Mouse (Mus musculus): ENCODE measurements around the gene Ssh1. TPM values are rescaled to one million over a fixed set of nuclear protein-coding genes. Genes with fewer than 3 reads are reported as not detected.

Gene Ssh1
- polyA plus RNA-seq, 1 experiment from 2014 or later: 15.1 TPM

GRCm38 (mm10) chr5:113918654-113919053, 75.0 kb downstream of the Ssh1 start:
- WGBS: 37% methylated on average over 9 of the region's 9 CpGs
- H3K4me1 ChIP-seq (replicated peaks; ENCODE audit: control insufficient read depth, insufficient read depth, low read length): peaks cover 17% of the 10 kb centered on the region
- H3K4me2 ChIP-seq (ENCODE audit: low read depth, low read length): no peak overlapping the region; the same call in 1 of the 2 replicates
- H3K9me3 ChIP-seq (ENCODE audit: control insufficient read depth, low read length): no peaks in the 10 kb centered on the region
- H3K4me3 ChIP-seq (ENCODE audit: low read length): no peak overlapping the region
- peak overlapping the region; percentile 22; the same call in 1 of the 2 replicates for H3K9ac ChIP-seq (ENCODE audit: low read length)
- H3K27ac ChIP-seq (ENCODE audit: low read length): peak overlapping the region; percentile 62
- peak; percentile 52; the same call in 1 of the 2 replicates for ATAC-seq (ENCODE audit: low read depth)
- no peaks in the 10 kb centered on the region for H3K27me3 ChIP-seq (ENCODE audit: control insufficient read depth, insufficient read depth, low read depth, low read length)
- H3K36me3 ChIP-seq (ENCODE audit: control insufficient read depth, insufficient read depth, low read length): no peaks in the 10 kb centered on the region

DNA sequence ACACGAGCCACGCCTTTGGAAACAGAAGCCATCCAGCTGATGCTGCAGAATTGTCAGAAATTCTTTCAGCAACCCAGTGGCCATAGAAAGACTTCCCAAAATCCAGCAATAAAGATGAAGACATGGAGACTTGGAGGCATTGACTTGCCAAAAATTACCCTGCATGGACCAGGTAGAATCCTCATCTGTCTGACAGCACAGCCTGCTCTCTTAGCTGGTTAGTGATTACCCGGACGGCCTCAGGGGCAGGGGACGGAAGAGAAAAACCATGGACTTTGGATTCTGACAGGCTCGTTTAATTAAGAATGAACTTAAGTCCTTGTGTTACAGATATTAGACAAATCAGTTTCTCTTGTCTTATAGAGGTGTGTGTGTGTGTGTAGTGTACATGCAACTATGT, 83.0 kb downstream of the Ssh1 start:
- no peak overlapping the region for H3K9ac ChIP-seq (ENCODE audit: low read length)
- H3K4me2 ChIP-seq (ENCODE audit: low read depth, low read length): no peak overlapping the region
- no peaks in the 10 kb centered on the region for H3K27me3 ChIP-seq (ENCODE audit: control insufficient read depth, insufficient read depth, low read depth, low read length)
- peaks cover 35% of the 10 kb centered on the region for H3K4me1 ChIP-seq (replicated peaks; ENCODE audit: control insufficient read depth, insufficient read depth, low read length)
- ATAC-seq (ENCODE audit: low read depth): no peak
- WGBS: 74% methylated on average over 6 of the region's 6 CpGs
- no peaks in the 10 kb centered on the region for H3K9me3 ChIP-seq (ENCODE audit: control insufficient read depth, low read length)
- no peak overlapping the region for H3K27ac ChIP-seq (ENCODE audit: low read length)
- no peak overlapping the region for H3K4me3 ChIP-seq (ENCODE audit: low read length)
- H3K36me3 ChIP-seq (ENCODE audit: control insufficient read depth, insufficient read depth, low read length): no peaks in the 10 kb centered on the region

- Histone ChIP-seq H3K9ac (ENCODE audit: low read length) (peak overlapping the region; percentile 26; the same call in 1 of the 2 replicates), H3K27ac (ENCODE audit: low read length) (peak overlapping the region; percentile 43), H3K36me3 (ENCODE audit: control insufficient read depth, insufficient read depth, low read length) (no peaks in the 10 kb centered on the region), H3K27me3 (ENCODE audit: control insufficient read depth, insufficient read depth, low read depth, low read length) (no peaks in the 10 kb centered on the region), H3K4me3 (ENCODE audit: low read length) (no peak overlapping the region), H3K4me2 (ENCODE audit: low read depth, low read length) (no peak overlapping the region), H3K4me1 (replicated peaks; ENCODE audit: control insufficient read depth, insufficient read depth, low read length) (peaks cover 40% of the 10 kb centered on the region), H3K9me3 (ENCODE audit: control insufficient read depth, low read length) (no peaks in the 10 kb centered on the region)
- WGBS: 23% methylated on average over 10 of the region's 10 CpGs
- ATAC-seq (ENCODE audit: low read depth): no peak
Observed at GRCm38 (mm10) chr5:113910065-113910701, 83.5 kb downstream of the Ssh1 start.

GRCm38 (mm10) chr5:113908592-113909441, 84.9 kb downstream of the Ssh1 start, which contains the start of gene Coro1c:
TSS of gene Coro1c (minus strand) at chr5:113908758.
- Histone ChIP-seq H3K27me3 (ENCODE audit: control insufficient read depth, insufficient read depth, low read depth, low read length) (no peaks in the 10 kb centered on the region), H3K4me1 (replicated peaks; ENCODE audit: control insufficient read depth, insufficient read depth, low read length) (peaks cover 41% of the 10 kb centered on the region), H3K27ac (ENCODE audit: low read length) (peak within 1 kb of the TSS; percentile 97), H3K9ac (ENCODE audit: low read length) (peak within 1 kb of the TSS; percentile 94), H3K4me2 (ENCODE audit: low read depth, low read length) (peak within 1 kb of the TSS; percentile 85), H3K36me3 (ENCODE audit: control insufficient read depth, insufficient read depth, low read length) (no peaks in the 10 kb centered on the region), H3K9me3 (ENCODE audit: control insufficient read depth, low read length) (no peaks in the 10 kb centered on the region), H3K4me3 (ENCODE audit: low read length) (peak within 1 kb of the TSS; percentile 91)
- WGBS: under 1% methylated on average over 47 of the region's 68 CpGs
- ATAC-seq (ENCODE audit: low read depth): peak; percentile 89

- Histone ChIP-seq H3K36me3 (ENCODE audit: control insufficient read depth, insufficient read depth, low read length) (no peaks in the 10 kb centered on the region), H3K4me3 (ENCODE audit: low read length) (peak overlapping the region; percentile 91), H3K9me3 (ENCODE audit: control insufficient read depth, low read length) (no peaks in the 10 kb centered on the region), H3K4me1 (replicated peaks; ENCODE audit: control insufficient read depth, insufficient read depth, low read length) (peaks cover 49% of the 10 kb centered on the region), H3K27ac (ENCODE audit: low read length) (peak overlapping the region; percentile 97), H3K4me2 (ENCODE audit: low read depth, low read length) (peak overlapping the region; percentile 85), H3K9ac (ENCODE audit: low read length) (peak overlapping the region; percentile 94), H3K27me3 (ENCODE audit: control insufficient read depth, insufficient read depth, low read depth, low read length) (no peaks in the 10 kb centered on the region)
- WGBS: under 1% methylated on average over 56 of the region's 69 CpGs
- peak; percentile 49 for ATAC-seq (ENCODE audit: low read depth)
Observed at GRCm38 (mm10) chr5:113907786-113908567, 85.7 kb downstream of the Ssh1 start.

GRCm38 (mm10) chr5:113906958-113907735, 86.5 kb downstream of the Ssh1 start:
- H3K9ac ChIP-seq (ENCODE audit: low read length): peak overlapping the region; percentile 94
- no peaks in the 10 kb centered on the region for H3K27me3 ChIP-seq (ENCODE audit: control insufficient read depth, insufficient read depth, low read depth, low read length)
- peaks cover 56% of the 10 kb centered on the region for H3K4me1 ChIP-seq (replicated peaks; ENCODE audit: control insufficient read depth, insufficient read depth, low read length)
- no peaks in the 10 kb centered on the region for H3K36me3 ChIP-seq (ENCODE audit: control insufficient read depth, insufficient read depth, low read length)
- H3K4me2 ChIP-seq (ENCODE audit: low read depth, low read length): peak overlapping the region; percentile 85
- no peak for ATAC-seq (ENCODE audit: low read depth)
- H3K9me3 ChIP-seq (ENCODE audit: control insufficient read depth, low read length): no peaks in the 10 kb centered on the region
- peak overlapping the region; percentile 97 for H3K27ac ChIP-seq (ENCODE audit: low read length)
- peak overlapping the region; percentile 91 for H3K4me3 ChIP-seq (ENCODE audit: low read length)
- 6% methylated on average over 17 of the region's 17 CpGs for WGBS

- 29% methylated on average over 4 of the region's 4 CpGs for WGBS
- Histone ChIP-seq H3K4me1 (replicated peaks; ENCODE audit: control insufficient read depth, insufficient read depth, low read length) (peaks cover 66% of the 10 kb centered on the region), H3K9me3 (ENCODE audit: control insufficient read depth, low read length) (no peaks in the 10 kb centered on the region), H3K9ac (ENCODE audit: low read length) (no peak overlapping the region), H3K36me3 (ENCODE audit: control insufficient read depth, insufficient read depth, low read length) (no peaks in the 10 kb centered on the region), H3K27ac (ENCODE audit: low read length) (peak overlapping the region; percentile 33), H3K27me3 (ENCODE audit: control insufficient read depth, insufficient read depth, low read depth, low read length) (no peaks in the 10 kb centered on the region), H3K4me2 (ENCODE audit: low read depth, low read length) (peak overlapping the region; percentile 37), H3K4me3 (ENCODE audit: low read length) (peak overlapping the region; percentile 20; the same call in 1 of the 2 replicates)
- ATAC-seq (ENCODE audit: low read depth): no peak
Observed at GRCm38 (mm10) chr5:113904987-113905386, 88.7 kb downstream of the Ssh1 start.

GRCm38 (mm10) chr5:113902983-113903382, 90.7 kb downstream of the Ssh1 start:
- Histone ChIP-seq H3K4me3 (ENCODE audit: low read length) (no peak overlapping the region), H3K4me2 (ENCODE audit: low read depth, low read length) (no peak overlapping the region), H3K9me3 (ENCODE audit: control insufficient read depth, low read length) (no peaks in the 10 kb centered on the region), H3K9ac (ENCODE audit: low read length) (no peak overlapping the region), H3K27me3 (ENCODE audit: control insufficient read depth, insufficient read depth, low read depth, low read length) (no peaks in the 10 kb centered on the region), H3K36me3 (ENCODE audit: control insufficient read depth, insufficient read depth, low read length) (no peaks in the 10 kb centered on the region), H3K27ac (ENCODE audit: low read length) (no peak overlapping the region; the same call in 1 of the 2 replicates), H3K4me1 (replicated peaks; ENCODE audit: control insufficient read depth, insufficient read depth, low read length) (peaks cover 76% of the 10 kb centered on the region)
- 56% methylated on average over 5 of the region's 5 CpGs for WGBS
- no peak for ATAC-seq (ENCODE audit: low read depth)

All from lung, embryonic 16.5 days (tissue).